Mouse (Mus musculus): Measurements from ENCODE around the gene Eml2.

The Eml2 gene

DNA sequence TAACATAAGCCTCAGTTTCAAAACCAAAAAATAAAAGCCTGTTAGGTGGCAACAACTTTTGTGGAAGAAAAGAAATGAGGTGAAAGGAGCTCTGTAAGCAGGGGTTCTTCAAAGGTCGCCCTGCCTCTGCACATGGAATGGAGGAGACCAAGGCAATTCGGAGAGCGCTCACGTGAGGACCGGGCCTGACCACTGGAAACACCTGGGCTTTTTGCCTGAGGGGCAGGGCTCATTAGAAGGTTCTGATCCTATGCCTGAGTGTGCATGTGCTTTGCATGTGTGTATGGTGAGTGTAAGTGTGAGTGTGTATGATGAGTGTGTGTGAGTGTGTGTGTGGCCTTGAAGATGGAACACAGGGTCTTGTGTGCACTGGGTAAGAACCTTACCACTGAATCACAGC, 54.7 kb downstream of the Eml2 start:
- DNase-seq (ENCODE audit: low spot score) = no peak

DNA sequence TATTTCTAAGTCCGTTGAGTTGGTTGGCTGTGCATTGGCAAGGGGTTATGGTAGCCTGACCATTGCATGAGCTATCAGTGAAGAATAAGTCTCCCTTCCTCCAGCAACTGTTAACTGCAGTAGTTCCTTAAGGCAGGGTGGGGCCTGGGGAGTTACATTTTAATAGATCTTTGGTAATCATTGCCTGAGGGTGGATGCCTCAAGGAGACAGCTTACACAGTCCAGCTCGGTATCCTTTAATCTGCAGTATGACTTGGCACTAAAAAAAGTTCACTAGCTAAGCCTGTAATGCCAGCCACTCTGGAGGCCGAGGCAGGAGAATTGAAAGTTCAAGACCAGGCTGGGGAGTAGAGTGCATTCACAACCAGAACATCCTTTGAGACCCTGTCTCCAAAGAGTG, 55.6 kb downstream of the Eml2 start:
- DNase-seq (ENCODE audit: low spot score) = no peak

DNA sequence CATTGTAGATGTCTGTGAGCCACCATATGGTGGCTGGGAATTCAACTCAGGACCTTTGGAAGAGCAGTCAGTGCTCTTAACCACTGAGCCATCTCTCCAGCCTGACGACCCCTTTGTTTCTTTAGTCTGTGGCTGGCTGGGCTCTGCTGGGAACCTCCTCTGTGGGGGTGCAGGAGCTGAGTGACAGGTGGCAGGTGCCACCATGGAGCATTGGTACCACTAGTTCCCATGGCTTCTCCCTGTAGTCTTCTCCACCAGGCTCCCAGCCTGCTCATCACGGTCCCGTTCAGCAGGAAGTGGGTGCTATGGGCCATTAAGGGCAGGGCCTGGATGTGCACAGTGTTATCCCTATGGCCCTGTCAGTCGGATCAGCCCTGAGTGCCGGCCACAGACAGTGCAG, 58.4 kb downstream of the Eml2 start:
- DNase-seq (ENCODE audit: low spot score) = no peak

DNA sequence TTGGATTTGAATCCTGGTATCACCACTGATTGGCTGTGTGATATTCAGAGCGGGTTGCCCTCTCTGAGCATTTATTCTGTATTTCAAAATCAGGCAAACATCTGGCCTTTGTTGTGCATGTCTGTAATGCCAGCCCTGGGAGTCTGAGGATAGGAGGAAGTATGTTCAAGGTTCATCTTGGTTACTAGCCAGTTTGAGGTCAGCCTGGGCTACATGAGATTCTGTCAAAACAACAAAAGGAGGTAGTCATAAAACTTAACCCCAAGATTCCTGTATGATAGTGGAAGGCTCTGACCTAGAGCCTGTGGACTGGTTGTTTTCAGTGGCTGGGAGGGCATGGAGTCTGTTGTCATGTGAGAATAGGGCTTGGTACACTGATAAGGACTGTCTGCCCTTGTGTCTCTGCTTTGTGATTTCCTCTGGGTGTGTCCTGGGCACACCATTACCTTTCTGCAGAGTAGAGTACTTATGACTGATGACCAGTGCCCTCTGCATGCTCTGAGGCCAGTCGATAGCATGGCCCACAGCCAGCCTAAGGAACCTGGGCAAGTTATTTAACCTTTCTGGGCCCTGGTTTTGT, 59.0 kb downstream of the Eml2 start:
- no peak for DNase-seq (ENCODE audit: low spot score)

DNA sequence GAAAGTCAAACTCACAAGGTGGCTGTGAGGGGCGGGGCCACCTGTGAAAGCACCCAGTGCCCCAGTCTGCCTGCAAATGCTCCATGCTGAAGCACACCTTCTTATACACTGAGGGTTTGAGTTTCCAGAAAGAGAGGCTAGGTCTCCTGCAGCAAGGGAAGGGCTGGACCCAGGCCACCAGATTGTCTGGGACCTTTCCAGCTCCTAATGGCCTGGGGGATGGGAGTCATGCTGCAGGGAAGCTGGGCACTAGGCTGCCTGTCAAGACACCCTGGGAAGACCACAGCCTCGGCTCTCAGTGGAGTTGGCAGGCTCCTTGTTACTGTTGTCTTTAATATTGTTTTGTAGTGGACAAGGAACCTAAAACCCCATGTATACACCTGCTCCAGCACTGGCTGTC, 60.2 kb downstream of the Eml2 start:
- no peak for DNase-seq (ENCODE audit: low spot score)

DNA sequence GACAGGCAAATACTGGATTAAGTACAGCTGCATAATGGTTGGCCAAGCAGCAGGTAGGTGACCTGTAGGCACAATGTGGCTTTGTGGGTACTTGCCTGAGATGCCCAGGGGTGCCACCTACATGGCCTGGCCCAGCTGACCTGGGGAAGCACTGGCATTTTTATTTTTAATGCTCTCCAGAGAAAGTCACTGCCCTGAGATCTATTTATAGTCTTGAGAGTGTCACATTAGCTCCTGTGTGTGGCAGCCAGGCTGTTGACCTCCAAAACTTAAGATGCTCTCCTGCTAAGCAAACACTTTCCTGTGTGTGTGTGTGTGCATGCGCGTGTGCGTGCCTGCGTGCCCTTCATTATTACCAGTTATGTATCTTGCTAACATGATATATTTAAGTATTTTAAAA, 62.1 kb downstream of the Eml2 start:
- no peak for DNase-seq (ENCODE audit: low spot score)

DNA sequence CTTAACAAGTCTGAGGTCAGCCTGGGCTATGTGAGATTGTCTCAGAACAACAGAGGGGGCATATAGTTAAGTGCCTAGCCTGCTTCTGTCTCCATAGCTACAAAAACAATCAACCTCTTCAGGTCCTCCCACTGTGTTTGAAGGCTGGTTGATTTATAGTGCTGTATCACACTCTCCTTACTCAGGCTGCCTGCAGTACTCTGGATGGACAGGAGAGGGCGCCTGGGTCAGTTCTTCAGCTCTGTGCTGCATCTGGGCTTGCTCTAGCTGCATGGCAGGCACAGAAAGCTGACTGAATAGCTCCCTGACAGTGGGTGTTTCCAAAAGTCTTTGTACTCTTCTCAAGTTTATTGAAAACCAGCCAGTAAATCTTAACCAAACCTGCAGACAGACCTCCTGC, 63.2 kb downstream of the Eml2 start:
- DNase-seq (ENCODE audit: low spot score) = peak; percentile 94

DNA sequence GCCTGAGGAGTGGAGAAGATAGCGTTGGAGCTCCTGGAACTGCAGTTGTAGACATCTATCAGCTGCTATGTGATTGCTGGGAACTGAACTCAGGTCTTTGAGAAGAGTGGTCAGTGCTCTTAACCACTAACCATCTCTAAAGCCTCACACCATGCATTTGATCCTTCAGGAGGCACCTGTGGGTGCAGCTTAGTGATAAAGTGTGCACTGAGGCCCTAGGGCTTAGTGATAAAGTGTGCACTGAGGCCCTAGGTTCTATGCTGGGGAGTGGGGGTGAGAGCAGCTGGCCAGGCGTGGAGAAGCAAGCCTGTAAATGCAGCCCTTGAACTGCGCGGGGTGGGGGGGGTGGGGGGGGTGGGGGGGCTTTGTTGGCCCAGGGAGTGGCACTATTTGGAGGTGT, 63.8 kb downstream of the Eml2 start:
- no peak for DNase-seq (ENCODE audit: low spot score)

DNA sequence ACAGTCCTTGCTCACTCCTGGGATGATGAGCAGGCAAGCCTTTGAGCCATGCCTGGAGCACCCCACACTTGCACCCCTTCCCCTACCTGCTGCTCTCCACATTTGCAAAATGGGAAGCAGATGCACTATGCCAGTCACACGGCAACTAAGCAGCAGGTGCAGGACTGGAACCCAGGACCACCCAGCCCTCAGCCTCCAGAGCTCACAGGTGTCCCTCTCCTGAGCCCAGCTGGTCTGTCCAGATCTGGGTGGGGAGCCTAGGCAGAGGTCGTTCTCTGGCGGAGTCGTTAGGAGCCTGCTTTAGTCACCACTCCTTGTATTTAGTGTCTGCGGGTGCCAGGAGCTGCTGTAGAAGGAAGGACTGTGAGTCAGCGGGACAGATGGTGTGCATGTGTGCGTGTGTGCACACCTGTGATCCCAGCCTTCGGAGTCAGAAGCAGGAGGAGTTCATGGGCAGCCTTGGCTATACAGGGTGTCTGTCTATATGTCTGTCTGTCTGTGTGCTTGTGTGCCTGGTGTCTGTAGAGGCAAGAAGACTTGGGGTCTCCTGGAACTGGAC, 64.8 kb downstream of the Eml2 start:
- DNase-seq (ENCODE audit: low spot score) = no peak

DNA sequence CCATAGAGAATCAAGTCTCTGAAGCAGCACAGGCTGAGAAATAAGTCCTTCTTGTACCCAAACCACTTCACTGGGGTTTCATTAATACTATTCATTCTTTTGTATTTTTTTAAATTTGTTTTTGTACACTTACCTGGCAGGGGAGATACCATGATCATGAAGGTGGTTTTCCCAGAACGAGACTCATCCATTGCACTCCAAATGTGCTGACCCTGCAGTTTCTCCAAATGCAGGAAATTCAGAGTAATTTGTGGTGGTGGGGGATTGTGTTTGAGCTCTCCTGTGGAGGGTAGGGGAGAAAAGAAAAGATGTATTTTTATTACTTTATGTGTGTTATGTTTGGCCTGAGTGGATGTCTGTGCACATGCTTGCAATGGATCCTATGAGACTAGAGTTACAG, 65.8 kb downstream of the Eml2 start:
- no peak for DNase-seq (ENCODE audit: low spot score)

DNA sequence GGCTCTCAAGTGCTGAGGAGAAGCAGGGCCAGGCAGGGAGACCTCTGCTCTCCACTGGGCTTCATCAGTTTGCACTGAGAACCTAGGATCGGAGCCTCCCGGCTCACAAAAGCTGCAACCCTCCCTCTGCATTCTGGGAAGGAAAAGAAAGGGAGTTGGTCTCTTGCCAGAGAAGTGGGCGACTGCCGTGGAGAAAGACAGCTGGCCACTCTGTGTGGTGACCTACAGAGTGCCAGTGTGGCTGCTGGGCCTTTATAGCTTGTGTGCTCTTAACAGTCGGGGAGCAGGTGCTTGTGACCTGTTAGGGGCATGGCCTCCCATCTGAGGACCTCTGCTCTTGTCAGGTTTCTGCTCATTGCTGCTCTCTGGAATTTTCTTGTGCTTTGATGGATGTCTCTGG, 67.6 kb downstream of the Eml2 start:
- no peak for DNase-seq (ENCODE audit: low spot score)

DNA sequence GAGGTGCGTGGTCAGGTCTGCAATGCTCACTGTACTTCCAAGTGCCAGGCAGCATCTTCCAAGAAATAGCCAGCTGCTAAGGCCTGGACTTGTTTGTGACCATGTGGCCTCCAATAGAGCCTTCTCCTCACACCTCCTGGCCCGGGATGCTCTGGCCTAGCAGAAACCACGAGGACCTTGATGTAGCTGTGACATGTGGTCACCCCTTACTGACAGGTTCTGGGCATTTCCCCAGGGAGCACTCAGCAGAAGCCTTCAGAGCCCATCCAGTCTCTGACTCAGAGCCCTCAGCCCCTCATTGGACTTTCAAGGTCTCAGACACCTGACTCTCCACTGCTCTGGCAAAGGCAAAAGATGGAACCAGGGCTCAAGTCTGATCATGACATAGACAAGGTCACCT, 68.9 kb downstream of the Eml2 start:
- no peak for DNase-seq (ENCODE audit: low spot score)

DNA sequence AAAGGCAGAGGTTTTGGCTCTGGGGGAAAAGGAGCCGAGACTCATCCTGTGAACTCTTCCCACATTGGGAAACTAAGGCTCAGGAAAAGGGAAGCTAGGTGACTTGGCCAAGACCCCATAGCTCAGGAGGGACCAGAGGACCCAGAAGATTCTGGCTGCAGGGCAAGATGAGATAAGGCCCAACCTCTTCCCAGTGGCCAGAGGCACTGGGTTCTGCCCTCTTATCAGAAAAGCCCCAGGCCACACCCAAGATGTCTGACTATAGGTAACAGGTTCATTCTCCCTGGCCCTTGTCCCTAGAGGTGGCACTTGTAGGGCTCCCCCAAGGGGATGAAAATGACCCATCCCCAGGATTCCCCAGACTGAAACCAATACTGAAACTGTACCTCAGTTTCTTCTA, 70.6 kb downstream of the Eml2 start:
- DNase-seq (ENCODE audit: low spot score) = no peak

DNA sequence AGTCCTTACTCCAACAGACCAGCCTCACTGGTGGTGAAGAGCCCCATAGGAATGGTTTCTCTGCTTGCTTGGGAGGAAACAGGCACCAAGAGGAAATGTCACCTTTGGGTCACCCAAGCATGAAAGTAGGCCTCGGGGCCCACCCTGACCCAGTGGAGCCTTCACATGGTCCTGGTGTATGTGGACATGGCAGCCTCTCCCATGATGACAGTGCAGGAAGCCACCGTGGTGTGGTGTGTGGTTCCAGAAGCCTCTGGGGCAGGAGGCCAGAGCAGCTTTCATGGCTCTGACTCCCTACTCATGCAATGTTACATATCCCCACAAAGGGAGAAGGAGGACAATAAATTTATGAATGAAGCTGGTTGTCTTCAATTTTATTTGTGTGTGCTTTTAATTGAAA, 71.3 kb downstream of the Eml2 start:
- DNase-seq (ENCODE audit: low spot score) = no peak

DNA sequence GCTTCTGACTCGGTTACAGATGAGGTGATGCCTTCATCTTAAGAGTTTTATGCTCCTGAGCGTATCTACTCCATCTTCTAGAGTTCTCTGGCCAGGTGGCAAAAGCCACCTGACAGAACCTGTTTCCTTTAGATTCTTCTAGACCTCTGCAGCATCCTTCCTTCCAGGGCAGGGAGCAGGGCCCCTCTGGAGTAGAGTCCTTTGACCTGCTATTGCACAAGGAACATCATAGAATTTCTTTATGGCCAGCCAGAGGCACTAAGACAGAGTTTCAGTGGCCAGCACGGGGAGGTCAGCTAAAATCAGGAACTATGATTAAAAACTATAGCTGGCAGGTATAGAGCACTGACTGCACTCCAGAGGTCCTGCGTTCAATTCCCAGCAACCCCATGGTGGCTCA, 75.9 kb downstream of the Eml2 start:
- DNase-seq (ENCODE audit: low spot score) = no peak

DNA sequence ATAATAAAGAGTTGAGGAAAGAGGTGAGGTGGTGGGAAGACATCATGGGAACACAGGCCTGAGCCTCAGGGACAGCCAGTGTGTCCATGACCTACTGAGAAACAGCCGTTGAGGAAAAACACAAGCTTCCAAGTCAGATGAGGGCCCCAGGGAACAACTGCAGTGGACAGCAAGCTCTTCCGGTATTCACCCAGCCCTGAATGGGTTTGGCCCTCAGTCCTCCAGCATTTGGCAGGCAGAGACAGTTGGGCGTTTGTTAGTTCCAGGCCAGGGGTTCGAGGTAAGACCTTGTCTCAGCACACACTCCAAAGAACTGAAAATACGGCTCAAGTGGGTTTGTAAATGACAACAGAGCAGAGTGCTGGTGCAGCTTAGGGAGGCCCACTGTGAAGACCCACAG, 77.2 kb downstream of the Eml2 start:
- no peak for DNase-seq (ENCODE audit: low spot score)

DNA sequence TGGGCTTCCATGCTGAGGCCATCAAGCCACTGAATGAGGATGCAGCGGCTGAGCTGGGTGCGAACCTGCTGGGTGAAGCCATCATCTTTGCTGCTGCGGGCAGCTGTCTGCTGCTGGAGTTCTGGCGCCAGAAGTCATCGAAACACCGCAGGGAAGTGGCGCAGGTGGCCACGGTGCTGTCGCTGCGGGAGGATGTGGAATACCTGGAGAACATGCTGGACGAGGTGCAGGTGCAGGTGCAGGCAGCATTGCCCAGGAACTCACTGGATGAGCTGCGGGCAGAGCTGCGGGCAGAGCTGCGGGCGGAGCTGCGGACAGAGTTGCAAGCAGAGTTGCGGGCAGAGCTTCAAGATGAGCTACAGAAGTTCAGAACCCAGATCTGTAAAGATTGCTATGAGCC, 79.2 kb downstream of the Eml2 start:
- no peak for DNase-seq (ENCODE audit: low spot score)
